Mouse (Mus musculus): ENCODE data around the gene Mettl22.

GRCm38 (mm10) chr16:8525877-8526276, 55.3 kb downstream of the Mettl22 start:
- TF ChIP-seq CTCF (IDR thresholded peaks at IDR 0.05; ENCODE audit: low read depth) (no peak), EP300 (optimal IDR thresholded peaks at IDR 0.05) (no peak)
